Mouse (Mus musculus) hindbrain, postnatal 0 days (tissue): ENCODE results near the gene Atp6v0c. TPM values are rescaled to one million over a fixed set of nuclear protein-coding genes. Genes with fewer than 3 reads are reported as not detected.

Experiments
- ATAC-seq: fragments of 200-750 bp; cut with Nextera tagmentation; 2 replicates; pipeline ENCODE4 v1.8.0; 2017; ENCODE audit warnings: mild to moderate bottlenecking, moderate TSS enrichment, moderate library complexity
- DNase-seq: peaks from one replicate; pipeline ENCODE4 v3.0.0-alpha.2; 2015; ENCODE audit warnings: low spot score
- H3K27ac ChIP-seq: fragments of 300-500 bp; sonication (generic); 2 replicates; pipeline ENCODE4 v1.5.1; 2014; ENCODE audit warnings: mild to moderate bottlenecking
- H3K27me3 ChIP-seq: fragments of 300-500 bp; sonication (generic); 2 replicates; pipeline ENCODE4 v1.6.1; 2014; ENCODE audit warnings: low read length, mixed read lengths; ENCODE audit not compliant: insufficient read depth
- H3K36me3 ChIP-seq: fragments of 300-500 bp; sonication (generic); 2 replicates; pipeline ENCODE4 v1.6.1; 2014; ENCODE audit warnings: low read length, mixed read lengths; ENCODE audit not compliant: insufficient read depth
- H3K4me1 ChIP-seq: fragments of 300-500 bp; sonication (generic); 2 replicates; pipeline ENCODE4 v1.6.1; 2014; ENCODE audit warnings: antibody characterized with exemption, low read length, mixed read lengths; ENCODE audit not compliant: insufficient read depth
- H3K4me2 ChIP-seq: fragments of 300-500 bp; sonication (generic); 2 replicates; pipeline ENCODE4 v1.6.1; 2014; ENCODE audit warnings: low read depth, mild to moderate bottlenecking, low read length, moderate library complexity, mixed read lengths
- H3K4me3 ChIP-seq: fragments of 300-500 bp; sonication (generic); 2 replicates; pipeline ENCODE4 v1.5.1; 2014; ENCODE audit warnings: low read length
- H3K9ac ChIP-seq: fragments of 300-500 bp; sonication (generic); replicated peaks from 2 replicates; pipeline ENCODE4 v1.6.1; 2014; ENCODE audit warnings: mild to moderate bottlenecking, low read length, moderate library complexity, mixed read lengths
- H3K9me3 ChIP-seq: fragments of 300-500 bp; sonication (generic); 2 replicates; pipeline ENCODE4 v1.6.1; 2016; ENCODE audit warnings: low read length, mixed read lengths
- CTCF ChIP-seq: IDR thresholded peaks from 2 replicates; pipeline ENCODE4 v1.5.1; 2016; ENCODE audit warnings: antibody characterized with exemption, control low read depth, low read depth
- WGBS: fragments of 180-500 bp; shearing (Covaris S2); extraction: QIAGEN DNeasy Blood & Tissue Kit; methylation state at CpG from one replicate; pipeline ENCODE4 v1.1.7; 2014; 5-methylcytosine and 5-hydroxymethylcytosine counted together
- polyA plus RNA-seq: library from polyadenylated mRNA; unstranded; fragments of >200 nt; fragmentation: Nextera tagmentation; extraction: Ambion mirVana; gene quantifications from 2 replicates; pipeline ENCODE4 v1.2.1, GENCODE M21; 2015
- total RNA-seq: library from RNA; depleted of rRNA; stranded (reverse); fragments of >200 nt; gene quantifications from 2 replicates; pipeline ENCODE4 v1.2.3, GENCODE M21; 2014

Gene Atp6v0c
- total and polyA plus RNA-seq, 2 experiments from 2014 or later = 854 to 2,275 TPM

DNA sequence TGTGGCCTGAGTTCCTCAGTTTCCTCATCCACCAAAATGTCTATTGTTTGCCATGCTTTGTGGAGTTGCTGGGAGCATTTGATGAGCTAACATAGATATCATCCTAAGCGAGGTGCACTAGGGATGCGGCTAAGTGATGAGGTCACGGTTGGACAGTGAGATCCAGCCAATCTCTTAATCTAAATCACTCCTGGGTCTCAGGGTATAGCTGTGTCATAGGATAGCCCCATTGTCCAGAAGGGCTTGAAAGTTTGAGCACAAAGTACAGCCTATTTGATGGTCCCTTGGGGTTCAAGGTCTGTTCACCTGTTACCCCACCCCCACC, 40.4 kb upstream of the Atp6v0c start:
- TF ChIP-seq CTCF = no peak
- WGBS = 69% methylated on average over 3 of the region's 3 CpGs
- Histone ChIP-seq H3K4me1 (peaks cover 62% of the 10 kb centered on the region), H3K27me3 (no peaks in the 10 kb centered on the region), H3K9me3 (no peaks in the 10 kb centered on the region), H3K36me3 (no peaks in the 10 kb centered on the region), H3K27ac (peak overlapping the region; percentile 81; the same call in 1 of the 2 replicates), H3K4me3 (no peak overlapping the region), H3K4me2 (peak overlapping the region; percentile 93), H3K9ac (peak overlapping the region; percentile 76; the same call in 1 of the 2 replicates)
- DNase-seq (no peak), ATAC-seq (no peak)

DNA sequence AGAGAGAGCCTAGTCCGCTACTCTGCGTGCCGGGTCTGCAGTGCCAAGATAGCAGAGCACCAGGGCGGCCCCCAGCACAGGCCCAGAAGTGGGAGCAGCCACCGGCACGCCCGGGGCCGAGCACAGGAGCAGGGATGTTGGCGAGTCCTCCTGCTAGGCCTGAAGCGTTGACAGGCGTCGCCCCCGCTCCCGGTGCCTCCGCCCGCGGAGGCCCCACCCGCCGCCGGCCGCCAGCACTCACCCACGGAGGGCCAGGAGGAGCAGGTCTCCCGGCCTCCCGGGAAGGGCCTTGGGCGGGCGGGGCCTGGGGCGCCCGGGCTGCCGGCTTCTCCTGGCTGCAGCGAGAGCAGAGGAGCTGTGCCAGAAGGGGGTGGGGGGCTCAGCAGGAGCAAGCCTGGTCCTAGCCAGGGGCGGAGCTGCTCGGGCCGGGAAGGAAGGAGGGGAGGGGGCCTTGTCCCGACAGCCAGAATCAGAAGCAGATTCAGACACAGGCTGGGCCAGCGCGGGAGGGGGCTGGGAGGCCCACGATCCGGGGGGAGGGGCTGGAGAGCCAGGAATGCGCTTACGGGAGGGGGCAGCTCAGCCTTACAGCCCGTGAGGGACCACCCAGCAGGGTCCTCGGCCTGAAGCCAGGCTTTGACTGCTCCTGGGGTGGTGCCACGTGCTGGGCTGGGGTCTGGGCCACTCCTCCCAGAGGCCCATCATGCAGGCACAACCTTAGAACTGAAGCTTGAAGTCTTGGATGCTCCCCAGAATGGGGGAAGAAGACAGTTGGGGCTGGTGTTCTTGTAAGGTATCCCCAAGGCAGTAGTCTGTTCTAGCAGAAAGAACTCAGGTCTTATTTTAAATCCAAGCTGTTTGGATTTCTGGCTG, 39.8 kb upstream of the Atp6v0c start, which contains the start of gene Ntn3:
Gene Ntn3, minus strand, starts transcription at position 489 of the 873 bp plus-strand sequence.
- TF ChIP-seq CTCF = no peak
- peak; percentile 21; the same call in 1 of the 2 replicates for ATAC-seq
- Histone ChIP-seq H3K36me3 (no peaks in the 10 kb centered on the region), H3K27ac (peak within 1 kb of the TSS; percentile 93), H3K9ac (peak within 1 kb of the TSS; percentile 76), H3K27me3 (no peaks in the 10 kb centered on the region), H3K9me3 (no peaks in the 10 kb centered on the region), H3K4me3 (peak within 1 kb of the TSS; percentile 44), H3K4me2 (peak within 1 kb of the TSS; percentile 93), H3K4me1 (peaks cover 68% of the 10 kb centered on the region)
- under 1% methylated on average over 43 of the region's 43 CpGs for WGBS
- peak; percentile 75 for DNase-seq

DNA sequence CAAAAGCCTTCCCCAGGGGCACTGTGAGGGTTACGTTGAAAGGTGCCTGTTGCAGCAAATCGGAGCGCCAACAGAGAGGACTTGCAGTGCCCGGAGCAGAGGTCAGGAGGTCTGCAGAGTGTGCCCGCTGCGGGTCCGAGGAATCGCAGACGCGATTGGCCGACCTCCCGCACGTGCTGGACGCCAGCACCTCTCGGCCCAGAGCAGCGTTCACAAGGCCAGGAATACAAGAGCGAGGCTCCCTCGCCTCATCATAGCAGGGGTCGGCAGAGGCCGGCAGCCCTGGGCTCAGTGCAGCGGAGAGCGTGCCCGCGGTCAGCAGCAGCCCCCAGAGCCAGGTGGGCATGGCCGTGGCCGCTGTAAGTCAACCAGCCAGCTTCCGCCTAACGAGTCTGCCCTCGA, 39.1 kb upstream of the Atp6v0c start:
- peak overlapping the region; percentile 44 for H3K4me3 ChIP-seq
- WGBS = 1% methylated on average over 29 of the region's 29 CpGs
- no peaks in the 10 kb centered on the region for H3K9me3 ChIP-seq
- peak overlapping the region; percentile 76 for H3K9ac ChIP-seq
- H3K36me3 ChIP-seq = no peaks in the 10 kb centered on the region
- H3K4me2 ChIP-seq = peak overlapping the region; percentile 93
- H3K27me3 ChIP-seq = no peaks in the 10 kb centered on the region
- TF ChIP-seq CTCF = no peak
- no peak for ATAC-seq
- H3K4me1 ChIP-seq = peaks cover 74% of the 10 kb centered on the region
- peak; percentile 56 for DNase-seq
- peak overlapping the region; percentile 81; the same call in 1 of the 2 replicates for H3K27ac ChIP-seq

DNA sequence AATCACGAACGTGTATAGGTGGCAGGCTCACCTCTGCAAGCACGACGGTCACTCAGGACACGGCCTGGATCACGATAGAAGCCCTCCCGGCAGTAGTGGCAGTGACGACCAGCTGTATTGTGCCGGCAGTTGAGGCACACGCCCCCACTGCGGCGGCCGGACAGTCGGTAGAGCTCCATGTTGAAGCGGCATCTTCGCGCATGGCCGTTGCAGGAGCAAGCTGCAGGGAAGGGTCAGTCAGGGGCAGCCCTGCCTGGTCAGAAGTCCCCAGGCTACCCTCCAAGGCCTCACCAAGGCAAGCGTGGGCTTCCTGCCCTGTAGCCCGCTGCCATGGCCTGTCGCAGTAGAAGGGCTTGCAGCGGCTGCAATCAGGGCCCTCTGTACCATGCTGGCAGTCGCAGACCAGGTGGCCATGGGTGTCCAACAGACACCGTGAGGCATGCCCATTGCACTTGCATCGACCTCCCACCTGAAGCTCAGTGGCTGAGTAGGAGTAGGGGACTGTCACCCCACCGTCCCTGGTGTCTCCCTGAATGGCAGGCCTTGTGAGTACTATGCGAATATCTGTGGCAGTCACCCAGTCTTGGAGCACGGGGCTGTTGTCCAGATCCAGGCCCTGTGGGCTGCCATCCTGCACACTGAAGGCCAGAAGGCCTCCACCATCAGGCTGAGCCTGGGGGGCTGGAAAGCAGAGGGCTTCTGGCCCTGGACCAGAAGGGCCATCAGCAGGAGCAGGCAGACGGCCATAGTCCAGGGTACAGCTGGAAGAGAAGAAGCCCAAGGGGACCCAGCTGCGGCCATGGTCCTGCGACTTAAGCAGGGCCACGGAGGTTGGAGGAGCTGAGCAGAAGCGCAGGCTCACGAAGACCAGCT, 38.5 kb upstream of the Atp6v0c start:
- ATAC-seq (no peak), DNase-seq (no peak)
- peaks cover 77% of the 10 kb centered on the region for H3K4me1 ChIP-seq
- H3K27me3 ChIP-seq = no peaks in the 10 kb centered on the region
- no peak for TF ChIP-seq CTCF
- 55% methylated on average over 34 of the region's 34 CpGs for WGBS
- H3K9ac ChIP-seq = peak overlapping the region; percentile 76; the same call in 1 of the 2 replicates
- H3K27ac ChIP-seq = peak overlapping the region; percentile 81; the same call in 1 of the 2 replicates
- no peaks in the 10 kb centered on the region for H3K9me3 ChIP-seq
- peak overlapping the region; percentile 93 for H3K4me2 ChIP-seq
- H3K36me3 ChIP-seq = no peaks in the 10 kb centered on the region
- peak overlapping the region; percentile 44 for H3K4me3 ChIP-seq

DNA sequence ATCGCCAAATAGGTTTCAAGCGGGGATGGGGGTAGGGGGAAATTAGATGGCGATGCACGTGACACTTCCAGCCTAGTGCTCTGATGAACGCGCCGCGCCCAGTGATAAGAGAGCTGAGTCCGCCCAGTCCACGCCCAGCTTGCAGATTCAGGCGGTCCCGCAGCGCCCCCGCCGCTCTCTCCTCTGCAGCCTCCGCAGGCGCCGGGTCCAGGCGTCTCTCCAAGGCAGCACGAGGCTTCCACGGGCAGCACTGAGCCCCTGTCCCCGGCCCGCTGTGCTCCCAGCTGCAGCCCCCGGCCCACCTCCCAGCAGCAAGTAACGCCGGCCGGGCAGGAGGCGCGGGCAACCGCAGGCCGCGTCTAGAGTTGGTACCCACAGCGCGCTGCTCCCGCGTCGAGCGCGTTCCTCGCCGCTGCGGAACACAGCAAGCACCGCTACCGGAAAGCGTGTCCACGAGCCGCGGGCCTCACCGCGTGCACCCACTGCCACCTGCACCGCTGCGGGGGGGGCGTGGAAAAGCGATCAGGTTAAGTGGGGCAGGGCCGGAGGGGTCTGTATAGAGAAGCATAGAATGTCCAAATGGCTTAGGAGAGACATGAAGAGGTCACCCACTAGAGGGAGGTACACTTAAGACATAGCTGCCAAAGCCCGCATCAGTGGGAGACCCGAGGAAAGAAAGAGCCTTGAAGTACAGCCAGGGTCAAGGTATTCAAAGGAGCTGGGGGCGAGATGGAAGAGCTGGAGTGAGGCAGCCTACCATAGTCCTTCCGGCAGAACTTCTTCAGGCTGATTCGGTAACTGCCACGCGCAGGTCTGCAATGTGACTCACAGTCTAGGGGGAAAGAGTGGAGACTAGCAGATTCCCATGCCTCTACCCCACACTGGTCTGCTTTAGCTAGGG, 37.2 kb upstream of the Atp6v0c start:
- peak; percentile 75 for DNase-seq
- TF ChIP-seq CTCF = peak; percentile 44; the same call in 1 of the 2 replicates
- Histone ChIP-seq H3K9me3 (no peaks in the 10 kb centered on the region), H3K9ac (peak overlapping the region; percentile 79), H3K27me3 (no peaks in the 10 kb centered on the region), H3K4me2 (peak overlapping the region; percentile 93), H3K36me3 (no peaks in the 10 kb centered on the region), H3K27ac (peak overlapping the region; percentile 79), H3K4me1 (peaks cover 76% of the 10 kb centered on the region), H3K4me3 (peak overlapping the region; percentile 72)
- peak; percentile 6; the same call in 1 of the 2 replicates for ATAC-seq
- WGBS = 5% methylated on average over 59 of the region's 62 CpGs
